Mouse (Mus musculus): ENCODE measurements around the gene Sync. TPM values are rescaled to one million over a fixed set of nuclear protein-coding genes. Genes with fewer than 3 reads are reported as not detected.

Gene Sync
- total RNA-seq (2023), result not detected

GRCm38 (mm10) chr4:129287472-129287981 lies at the start of gene Sync:
Sync (plus strand) TSS chr4:129287617.

GRCm38 (mm10) chr4:129261196-129261595 lies 26.2 kb upstream of the Sync start, which contains the start of gene C77080:
C77080 (minus strand) TSS chr4:129261404.

GRCm38 (mm10) chr4:129335216-129336074 lies 48.0 kb downstream of the Sync start, which contains the start of the genes Rbbp4 and Zbtb8os:
Rbbp4 (minus strand) TSS chr4:129335370.
Zbtb8os (plus strand) TSS chr4:129335695.

Other genes starting within 250 kb of the Sync start
- 57.0 TPM for gene Rnf19b, start 229.3 kb upstream of the Sync start, total RNA-seq (2023)
- gene Tmem54, start 182.1 kb upstream of the Sync start, total RNA-seq (2023), result not detected
- 0.46 TPM for gene Hpca, start 165.6 kb upstream of the Sync start, total RNA-seq (2023)
- 0.18 TPM for gene Fndc5, start 150.6 kb upstream of the Sync start, total RNA-seq (2023)
- 38.5 TPM for gene S100pbp, start 97.9 kb upstream of the Sync start, total RNA-seq (2023)
- 60.3 TPM for gene Yars, start 97.9 kb upstream of the Sync start, total RNA-seq (2023)
- 0.18 TPM for gene C77080, start 26.2 kb upstream of the Sync start, total RNA-seq (2023)
- 144 TPM for gene Rbbp4, start 47.8 kb downstream of the Sync start, total RNA-seq (2023)
- gene Zbtb8os, start 48.1 kb downstream of the Sync start, total RNA-seq (2023), result 37.8 TPM
- 5.4 TPM for gene Zbtb8a, start 90.5 kb downstream of the Sync start, total RNA-seq (2023)
- not detected for gene Zbtb8b, start 153.2 kb downstream of the Sync start, total RNA-seq (2023)
- gene Bsdc1, start 174.0 kb downstream of the Sync start, total RNA-seq (2023), result 107 TPM
- gene Tssk3, start 203.4 kb downstream of the Sync start, total RNA-seq (2023), result not detected
- 3.3 TPM for gene Fam229a, start 203.6 kb downstream of the Sync start, total RNA-seq (2023)
- gene Marcksl1, start 226.0 kb downstream of the Sync start, total RNA-seq (2023), result 11.4 TPM

Measured in CD8-positive naive resting alpha-beta T cell, adult 57 days (primary cell).